8 mouse cellular contexts compared by ENCODE assay signal in genomic region chr11:79589317-79590075, GRCm38 (mm10). TPM values are rescaled to one million over a fixed set of nuclear protein-coding genes. Genes with fewer than 3 reads are reported as not detected.
DNase-seq lines count a peak whose midpoint lies in the region; ATAC-seq and TF ChIP-seq lines count a peak whose summit lies in the region.

No protein-coding gene starts in this region.

- no peak for ATAC-seq in kidney, postnatal 0 days (replicated peaks; ENCODE audit: low FRiP score, low read depth)
- ATAC-seq in kidney, embryonic 15.5 days (replicated peaks; ENCODE audit: low FRiP score) = no peak
- ATAC-seq in liver, embryonic 14.5 days (ENCODE audit: insufficient read depth) = no peak

- no peak overlapping the region for H3K4me3 ChIP-seq in kidney, postnatal 0 days (replicated peaks; ENCODE audit: low read depth, low read length)
- H3K4me3 ChIP-seq in kidney, embryonic 15.5 days (replicated peaks) = no peak overlapping the region
- H3K4me3 ChIP-seq in liver, embryonic 14.5 days (ENCODE audit: insufficient read depth in 1 of 2, low read depth in 2 of 2, low read length in 2 of 2) = no peak overlapping the region

- no peaks in the 10 kb centered on the region for H3K36me3 ChIP-seq in kidney, postnatal 0 days (ENCODE audit: insufficient read depth, low read length)
- H3K36me3 ChIP-seq in kidney, embryonic 15.5 days = no peaks in the 10 kb centered on the region
- no peaks in the 10 kb centered on the region for H3K36me3 ChIP-seq in liver, embryonic 14.5 days (replicated peaks; ENCODE audit: control insufficient read depth, insufficient read depth, low read depth)

- no peak overlapping the region for H3K9ac ChIP-seq in kidney, postnatal 0 days (ENCODE audit: low read depth, low read length)
- H3K9ac ChIP-seq in kidney, embryonic 15.5 days = no peak overlapping the region
- no peak overlapping the region for H3K9ac ChIP-seq in liver, embryonic 14.5 days (replicated peaks)

- 58% methylated on average over 14 of the region's 14 CpGs for WGBS in kidney, postnatal 0 days
- WGBS in kidney, embryonic 15.5 days = 59% methylated on average over 14 of the region's 14 CpGs
- WGBS in liver, embryonic 14.5 days (ENCODE audit: insufficient replicate concordance) = 36% methylated on average over 14 of the region's 14 CpGs

- no peaks in the 10 kb centered on the region for H3K9me3 ChIP-seq in kidney, postnatal 0 days (replicated peaks; ENCODE audit: low read length)
- no peaks in the 10 kb centered on the region for H3K9me3 ChIP-seq in kidney, embryonic 15.5 days (replicated peaks)
- no peaks in the 10 kb centered on the region for H3K9me3 ChIP-seq in liver, embryonic 14.5 days (ENCODE audit: control insufficient read depth, low read length)

- no peak for TF ChIP-seq EP300 in liver, embryonic 14.5 days (IDR thresholded peaks at IDR 0.05; ENCODE audit: low read depth)

- peaks cover 31% of the 10 kb centered on the region for H3K27me3 ChIP-seq in kidney, postnatal 0 days (ENCODE audit: insufficient read depth, low read length)
- peaks cover 56% of the 10 kb centered on the region for H3K27me3 ChIP-seq in kidney, embryonic 15.5 days
- H3K27me3 ChIP-seq in liver, embryonic 14.5 days (ENCODE audit: control insufficient read depth, insufficient read depth, low read length) = peaks cover 46% of the 10 kb centered on the region

- H3K4me2 ChIP-seq in kidney, postnatal 0 days (ENCODE audit: low read length) = no peak overlapping the region
- no peak overlapping the region for H3K4me2 ChIP-seq in kidney, embryonic 15.5 days
- H3K4me2 ChIP-seq in liver, embryonic 14.5 days (ENCODE audit: low read depth) = no peak overlapping the region

- peak; percentile 37 for TF ChIP-seq CTCF in kidney, postnatal 0 days (IDR thresholded peaks at IDR 0.05; ENCODE audit: low read depth)
- TF ChIP-seq CTCF in liver, embryonic 14.5 days (IDR thresholded peaks at IDR 0.05; ENCODE audit: low read depth) = peak; percentile 41

- peaks cover 10% of the 10 kb centered on the region for H3K4me1 ChIP-seq in kidney, postnatal 0 days (replicated peaks; ENCODE audit: insufficient read depth, low read length)
- peaks cover 15% of the 10 kb centered on the region for H3K4me1 ChIP-seq in kidney, embryonic 15.5 days
- H3K4me1 ChIP-seq in liver, embryonic 14.5 days (replicated peaks; ENCODE audit: control insufficient read depth in 2 of 2, insufficient read depth in 2 of 2, low read length in 1 of 2) = no peaks in the 10 kb centered on the region

- no peak overlapping the region for H3K27ac ChIP-seq in kidney, postnatal 0 days
- no peak overlapping the region for H3K27ac ChIP-seq in kidney, embryonic 15.5 days
- no peak overlapping the region for H3K27ac ChIP-seq in liver, embryonic 14.5 days

- peak; percentile 21 for DNase-seq in kidney, postnatal 0 days (ENCODE audit: low spot score)
- peak; percentile 60 for DNase-seq in CD4-positive helper T cell, adult 2 months (ENCODE audit: low read depth, low spot score)
- DNase-seq in R1 (ENCODE audit: low read depth, low spot score) (peak; percentile 84), MN1 (ENCODE audit: low spot score) (no peak)
- DNase-seq in liver, embryonic 14.5 days (ENCODE audit: low read depth in 3 of 3, low spot score in 3 of 3) = no peak
- no peak for DNase-seq in urinary bladder, adult 18-20 months (ENCODE audit: low spot score in 2 of 2)
- DNase-seq in ovary, adult 18-20 months (ENCODE audit: low spot score) = no peak

RNA-seq across cellular contexts. Expression of gene Rab11fip4, which starts 1.5 kb away (rescaled TPM):
- 9.1 TPM in 2 replicates for polyA plus RNA-seq in kidney, postnatal 0 days (2015; fragmentation: Nextera tagmentation; extraction: Ambion mirVana)
- polyA plus RNA-seq in kidney, embryonic 15.5 days (2015; fragmentation: Nextera tagmentation; extraction: Ambion mirVana) = 9.6 and 9.7 TPM in 2 replicates
- polyA plus RNA-seq in liver, embryonic 14.5 days (2012; rRNA removed) = 0.63 and 0.82 TPM in 2 replicates
- 0.46 and 0.64 TPM in 2 replicates for polyA plus RNA-seq in liver, embryonic 14.5 days (2014; fragmentation: Nextera tagmentation; extraction: Ambion mirVana)

RNA-seq across cellular contexts. Expression of gene Evi2a, which starts 59.1 kb away (rescaled TPM):
- 3.3 and 3.4 TPM in 2 replicates for polyA plus RNA-seq in kidney, postnatal 0 days (2015; fragmentation: Nextera tagmentation; extraction: Ambion mirVana)
- 3.1 TPM in 2 replicates for polyA plus RNA-seq in kidney, embryonic 15.5 days (2015; fragmentation: Nextera tagmentation; extraction: Ambion mirVana)
- polyA plus RNA-seq in liver, embryonic 14.5 days (2012; rRNA removed) = 2.4 and 3.9 TPM in 2 replicates
- polyA plus RNA-seq in liver, embryonic 14.5 days (2014; fragmentation: Nextera tagmentation; extraction: Ambion mirVana) = 4.2 TPM in 2 replicates

RNA-seq across cellular contexts. Expression of gene Evi2, which starts 59.1 kb away (rescaled TPM):
- 0.12 and 0.18 TPM in 2 replicates for polyA plus RNA-seq in kidney, postnatal 0 days (2015; fragmentation: Nextera tagmentation; extraction: Ambion mirVana)
- polyA plus RNA-seq in kidney, embryonic 15.5 days (2015; fragmentation: Nextera tagmentation; extraction: Ambion mirVana) = 0.73 and 0.78 TPM in 2 replicates
- 0.31 and 0.44 TPM in 2 replicates for polyA plus RNA-seq in liver, embryonic 14.5 days (2012; rRNA removed)
- 0.59 and 0.63 TPM in 2 replicates for polyA plus RNA-seq in liver, embryonic 14.5 days (2014; fragmentation: Nextera tagmentation; extraction: Ambion mirVana)

Comparison
In these comparisons a context has a peak if more than half of its experiments do, and no peak if none do; other contexts are left out.
1. DNase-seq: peak in kidney, postnatal 0 days (single experiment), CD4-positive helper T cell, adult 2 months (single experiment) and R1 (single experiment); none in liver, embryonic 14.5 days (0 of 3), urinary bladder, adult 18-20 months (0 of 2), ovary, adult 18-20 months (single experiment) and MN1 (single experiment).